ENCODE assay signal across 9 mouse cellular contexts in genomic region chr2:63454263-63455011, GRCm38 (mm10).
DNase-seq lines count a peak whose midpoint lies in the region; ATAC-seq and TF ChIP-seq lines count a peak whose summit lies in the region.
"Had no signal": no experiment of that assay in that cellular context is flagged by ENCODE, and none has a peak within 500 bp of the region (broad histone marks: within the 10 kb centered on the region; RNA-seq: fewer than 3 reads in every experiment).

No protein-coding gene starts in this region.

- no peaks in the 10 kb centered on the region for H3K27me3 ChIP-seq in forebrain, postnatal 0 days (ENCODE audit: insufficient read depth, low read length)
- H3K27me3 ChIP-seq: embryonic facial prominence, embryonic 12.5 days had no signal

- no peak overlapping the region for H3K27ac ChIP-seq in forebrain, postnatal 0 days (ENCODE audit: low read depth, low read length)
- H3K27ac ChIP-seq: embryonic facial prominence, embryonic 12.5 days had no signal

- intact Hi-C loops in heart, postnatal 25 days (cut with DNase I): loop anchor here (5.0 kb wide), 1 partner anchor 807 kb away; the partner anchor contains the start of gene Ifih1

- 35% methylated on average over 10 of the region's 10 CpGs for WGBS in forebrain, postnatal 0 days

- peaks cover 8% of the 10 kb centered on the region; the same call in 1 of the 2 replicates for H3K4me1 ChIP-seq in forebrain, postnatal 0 days (ENCODE audit: insufficient read depth)
- H3K4me1 ChIP-seq: embryonic facial prominence, embryonic 12.5 days had no signal

- no peaks in the 10 kb centered on the region for H3K36me3 ChIP-seq in forebrain, postnatal 0 days (ENCODE audit: insufficient read depth)
- H3K36me3 ChIP-seq: embryonic facial prominence, embryonic 12.5 days had no signal

- H3K4me2 ChIP-seq in forebrain, postnatal 0 days (ENCODE audit: low read depth): no peak overlapping the region
- H3K4me2 ChIP-seq: embryonic facial prominence, embryonic 12.5 days had no signal

- no peak overlapping the region for H3K9ac ChIP-seq in forebrain, postnatal 0 days
- H3K9ac ChIP-seq: embryonic facial prominence, embryonic 12.5 days had no signal

- H3K4me3 ChIP-seq in forebrain, postnatal 0 days (ENCODE audit: low read depth, low read length): no peak overlapping the region
- H3K4me3 ChIP-seq: embryonic facial prominence, embryonic 12.5 days had no signal

- peak; percentile 90 for DNase-seq in heart, adult 11 months
- DNase-seq in heart, postnatal 25 days (ENCODE audit: low spot score): no peak
- peak; percentile 1 for DNase-seq in 3134 (ENCODE audit: extremely low read depth, insufficient read length, low spot score)
- peak; percentile 82 for DNase-seq in forebrain, postnatal 0 days
- DNase-seq in layer of hippocampus, postnatal 14 days (ENCODE audit: low spot score in 2 of 2): peak; percentile 17 to 70
- no peak for DNase-seq in embryo, embryonic 10.5 days (ENCODE audit: low spot score)

- ATAC-seq in forebrain, postnatal 0 days: peak; percentile 76
- no peak for ATAC-seq in erythroid progenitor cell, adult 5-6 weeks (replicated peaks; ENCODE audit: low FRiP score, poor library complexity, severe bottlenecking)
- no peak for ATAC-seq in monocyte, adult 5-6 weeks (replicated peaks; ENCODE audit: insufficient number of reproducible peaks, low FRiP score, low TSS enrichment, poor library complexity, severe bottlenecking)

- no peaks in the 10 kb centered on the region for H3K9me3 ChIP-seq in forebrain, postnatal 0 days (ENCODE audit: low read length)
- H3K9me3 ChIP-seq: embryonic facial prominence, embryonic 12.5 days had no signal

- TF ChIP-seq CTCF in forebrain, postnatal 0 days (IDR thresholded peaks at IDR 0.05; ENCODE audit: low read depth): no peak

Comparison
In these comparisons a context has a peak if more than half of its experiments do, and no peak if none do; other contexts are left out.
1. DNase-seq: peak in heart, adult 11 months (single experiment), 3134 (single experiment), forebrain, postnatal 0 days (single experiment) and layer of hippocampus, postnatal 14 days (2 of 2); none in heart, postnatal 25 days (single experiment) and embryo, embryonic 10.5 days (single experiment).